In the genomic region with DNA sequence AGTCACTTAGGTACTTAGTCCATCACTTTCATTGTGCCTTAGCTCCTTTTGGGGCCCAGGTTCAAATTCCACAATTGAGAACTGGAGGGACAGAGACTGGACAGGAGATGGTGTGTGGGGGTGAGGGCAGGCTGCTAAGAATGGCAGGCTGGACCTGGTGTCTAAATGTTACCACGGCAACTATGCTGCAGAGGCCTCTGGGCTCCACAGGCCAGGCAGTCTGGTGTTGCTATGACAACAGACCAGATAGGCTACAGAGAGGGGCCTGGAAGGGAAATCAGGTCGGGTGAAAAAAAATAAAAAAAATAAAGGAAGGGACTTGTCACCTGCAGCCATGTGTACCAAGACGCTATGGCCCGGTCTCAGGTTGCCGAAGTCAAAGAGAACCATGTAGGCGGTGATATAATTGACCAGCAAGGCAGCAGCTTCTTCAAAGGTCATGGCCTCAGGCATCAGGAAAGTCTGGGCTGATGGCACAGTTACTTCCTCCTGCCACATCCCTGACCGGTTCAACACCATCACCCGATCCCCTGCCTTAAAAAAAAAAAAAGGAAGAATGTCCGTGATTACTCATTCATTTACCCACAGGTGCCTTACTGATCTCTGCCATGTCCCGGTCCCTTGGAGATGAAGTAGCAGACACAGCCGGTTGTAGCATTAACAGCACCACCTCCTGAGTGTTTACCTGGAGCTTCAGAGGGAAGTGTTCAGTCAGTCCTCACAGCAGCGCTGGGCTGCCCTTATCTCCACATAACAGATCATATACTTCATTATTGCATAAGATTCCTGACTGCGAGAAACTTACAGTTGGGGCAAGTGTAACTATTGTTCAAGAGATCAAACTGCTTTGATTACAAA, we compare ENCODE assay signal across 9 mouse cellular contexts. TPM values are rescaled to one million over a fixed set of nuclear protein-coding genes. Genes with fewer than 3 reads are reported as not detected.
A peak's percentile ranks its signal among the peaks of the same experiment; 100 is the strongest.
DNase-seq lines count a peak whose midpoint lies in the region; ATAC-seq and TF ChIP-seq lines count a peak whose summit lies in the region.
"Had no signal": no experiment of that assay in that cellular context is flagged by ENCODE, and none has a peak within 500 bp of the region (broad histone marks: within the 10 kb centered on the region; RNA-seq: fewer than 3 reads in every experiment).

No protein-coding gene starts in this region.

- no peak overlapping the region for H3K4me3 ChIP-seq in liver, embryonic 12.5 days
- H3K4me3 ChIP-seq in forebrain, embryonic 12.5 days (replicated peaks) = peak overlapping the region; percentile 83
- no peak overlapping the region for H3K4me3 ChIP-seq in liver, embryonic 15.5 days (replicated peaks)
- no peak overlapping the region for H3K4me3 ChIP-seq in small intestine, adult 2 months (ENCODE audit: low read depth, low read length)

- H3K36me3 ChIP-seq in liver, embryonic 12.5 days = peaks cover 45% of the 10 kb centered on the region
- peaks cover 46% of the 10 kb centered on the region for H3K36me3 ChIP-seq in forebrain, embryonic 12.5 days (replicated peaks)
- H3K36me3 ChIP-seq in liver, embryonic 15.5 days (replicated peaks) = peaks cover 31% of the 10 kb centered on the region
- H3K36me3 ChIP-seq in small intestine, adult 2 months (ENCODE audit: control insufficient read depth, insufficient read depth, low read length) = peaks cover 44% of the 10 kb centered on the region

- no peak for TF ChIP-seq CTCF in small intestine, adult 2 months (IDR thresholded peaks at IDR 0.05; ENCODE audit: extremely low read depth, insufficient read length, insufficient replicate concordance, low read depth, low read length)

- no peak for TF ChIP-seq POLR2A in small intestine, adult 2 months (IDR thresholded peaks at IDR 0.05; ENCODE audit: low read depth, low read length)

- DNase-seq in liver = no peak
- no peak for DNase-seq in right cerebral cortex, adult 18-20 months
- DNase-seq in layer of hippocampus, adult 9-10 months (ENCODE audit: low spot score) = no peak

- 28% methylated on average over 13 of the region's 13 CpGs for WGBS in liver, embryonic 12.5 days (ENCODE audit: insufficient replicate concordance)
- 40% methylated on average over 13 of the region's 13 CpGs for WGBS in forebrain, embryonic 12.5 days
- WGBS in liver, embryonic 15.5 days (ENCODE audit: insufficient replicate concordance) = 22% methylated on average over 13 of the region's 13 CpGs
- WGBS in small intestine, adult 2 months = 17% methylated on average over 13 of the region's 13 CpGs

- peaks cover 39% of the 10 kb centered on the region for H3K27me3 ChIP-seq in liver, embryonic 12.5 days (replicated peaks)
- H3K27me3 ChIP-seq in forebrain, embryonic 12.5 days = peaks cover 9% of the 10 kb centered on the region; the same call in 1 of the 2 replicates
- H3K27me3 ChIP-seq in liver, embryonic 15.5 days = peaks cover 48% of the 10 kb centered on the region
- H3K27me3 ChIP-seq in small intestine, adult 2 months (ENCODE audit: control insufficient read depth, insufficient read depth, low read length) = no peaks in the 10 kb centered on the region
- H3K27me3 ChIP-seq: heart, embryonic 15.5 days had no signal

- peaks cover 75% of the 10 kb centered on the region for H3K4me1 ChIP-seq in liver, embryonic 12.5 days
- H3K4me1 ChIP-seq in forebrain, embryonic 12.5 days = peaks cover 54% of the 10 kb centered on the region
- H3K4me1 ChIP-seq in liver, embryonic 15.5 days (replicated peaks) = peaks cover 72% of the 10 kb centered on the region
- peaks cover 15% of the 10 kb centered on the region for H3K4me1 ChIP-seq in small intestine, adult 2 months (ENCODE audit: control insufficient read depth, insufficient read depth, insufficient read length, low read length)

- peak overlapping the region; percentile 99; the same call in 1 of the 2 replicates for H3K4me2 ChIP-seq in liver, embryonic 12.5 days
- peak overlapping the region; percentile 88 for H3K4me2 ChIP-seq in forebrain, embryonic 12.5 days
- peak overlapping the region; percentile 1; the same call in 1 of the 2 replicates for H3K4me2 ChIP-seq in liver, embryonic 15.5 days

- ATAC-seq in liver, embryonic 12.5 days = no peak
- ATAC-seq in forebrain, embryonic 12.5 days (ENCODE audit: low FRiP score) = peak; percentile 61; the same call in 1 of the 2 replicates
- ATAC-seq in liver, embryonic 15.5 days (ENCODE audit: insufficient read depth) = no peak
- no peak for ATAC-seq in erythroid progenitor cell, adult 5-6 weeks (replicated peaks; ENCODE audit: low FRiP score, poor library complexity, severe bottlenecking)

- H3K9ac ChIP-seq in liver, embryonic 12.5 days = no peak overlapping the region
- H3K9ac ChIP-seq in forebrain, embryonic 12.5 days = peak overlapping the region; percentile 25; the same call in 1 of the 2 replicates
- no peak overlapping the region for H3K9ac ChIP-seq in liver, embryonic 15.5 days
- H3K9ac ChIP-seq: heart, embryonic 15.5 days had no signal

- H3K9me3 ChIP-seq in liver, embryonic 12.5 days (replicated peaks) = no peaks in the 10 kb centered on the region
- H3K9me3 ChIP-seq in forebrain, embryonic 12.5 days = no peaks in the 10 kb centered on the region
- no peaks in the 10 kb centered on the region for H3K9me3 ChIP-seq in liver, embryonic 15.5 days (replicated peaks)
- H3K9me3 ChIP-seq: heart, embryonic 15.5 days had no signal

- no peak overlapping the region for H3K27ac ChIP-seq in liver, embryonic 12.5 days
- peak overlapping the region; percentile 36; the same call in 1 of the 2 replicates for H3K27ac ChIP-seq in forebrain, embryonic 12.5 days
- H3K27ac ChIP-seq in liver, embryonic 15.5 days (replicated peaks) = no peak overlapping the region
- peak overlapping the region; percentile 91; the same call in 1 of the 2 replicates for H3K27ac ChIP-seq in small intestine, adult 2 months (ENCODE audit: insufficient read depth, low read depth, low read length)
- H3K27ac ChIP-seq: heart, embryonic 15.5 days had no signal

RNA-seq across cellular contexts. Expression of gene Rnd2, which starts 2.0 kb away (rescaled TPM):
- 3.6 and 3.9 TPM in 2 replicates for polyA plus RNA-seq in liver, embryonic 12.5 days (2016; fragmentation: Nextera tagmentation; extraction: Ambion mirVana)
- 101 and 105 TPM in 2 replicates for polyA plus RNA-seq in forebrain, embryonic 12.5 days (2016; fragmentation: Nextera tagmentation; extraction: Ambion mirVana)
- polyA plus RNA-seq in liver, embryonic 15.5 days (2015; fragmentation: Nextera tagmentation; extraction: Ambion mirVana) = 2.0 and 2.1 TPM in 2 replicates
- 18.5 and 28.1 TPM in 2 replicates for polyA plus RNA-seq in small intestine, adult 2 months (2012; rRNA removed)
- total RNA-seq in erythroid progenitor cell, adult 5-6 weeks (2015; ENCODE audit: low replicate concordance) = not detected in 2 replicates
- not detected in 2 replicates for total RNA-seq in erythroid progenitor cell, adult 5-6 weeks (2017; ENCODE audit: low replicate concordance)

RNA-seq across cellular contexts. Expression of gene Vat1, which starts 3.2 kb away (rescaled TPM):
- 11.8 and 12.2 TPM in 2 replicates for polyA plus RNA-seq in liver, embryonic 12.5 days (2016; fragmentation: Nextera tagmentation; extraction: Ambion mirVana)
- 62.9 and 65.4 TPM in 2 replicates for polyA plus RNA-seq in forebrain, embryonic 12.5 days (2016; fragmentation: Nextera tagmentation; extraction: Ambion mirVana)
- 10.0 and 10.8 TPM in 2 replicates for polyA plus RNA-seq in liver, embryonic 15.5 days (2015; fragmentation: Nextera tagmentation; extraction: Ambion mirVana)
- polyA plus RNA-seq in small intestine, adult 2 months (2012; rRNA removed) = 92.5 and 272 TPM in 2 replicates
- 9.0 and 13.4 TPM in 2 replicates for total RNA-seq in erythroid progenitor cell, adult 5-6 weeks (2015; ENCODE audit: low replicate concordance)
- 4.7 and 6.1 TPM in 2 replicates for total RNA-seq in erythroid progenitor cell, adult 5-6 weeks (2017; ENCODE audit: low replicate concordance)

RNA-seq across cellular contexts. Expression of gene Ifi35, which starts 14.6 kb away (rescaled TPM):
- polyA plus RNA-seq in liver, embryonic 12.5 days (2016; fragmentation: Nextera tagmentation; extraction: Ambion mirVana) = 35.8 and 37.1 TPM in 2 replicates
- 2.2 TPM in 2 replicates for polyA plus RNA-seq in forebrain, embryonic 12.5 days (2016; fragmentation: Nextera tagmentation; extraction: Ambion mirVana)
- 29.6 and 30.4 TPM in 2 replicates for polyA plus RNA-seq in liver, embryonic 15.5 days (2015; fragmentation: Nextera tagmentation; extraction: Ambion mirVana)
- polyA plus RNA-seq in small intestine, adult 2 months (2012; rRNA removed) = 44.3 and 123 TPM in 2 replicates
- total RNA-seq in erythroid progenitor cell, adult 5-6 weeks (2015; ENCODE audit: low replicate concordance) = 39.8 and 73.2 TPM in 2 replicates
- total RNA-seq in erythroid progenitor cell, adult 5-6 weeks (2017; ENCODE audit: low replicate concordance) = 43.6 and 47.4 TPM in 2 replicates

RNA-seq across cellular contexts. Expression of gene Rpl27, which starts 20.7 kb away (rescaled TPM):
- polyA plus RNA-seq in liver, embryonic 12.5 days (2016; fragmentation: Nextera tagmentation; extraction: Ambion mirVana) = 378 and 390 TPM in 2 replicates
- polyA plus RNA-seq in forebrain, embryonic 12.5 days (2016; fragmentation: Nextera tagmentation; extraction: Ambion mirVana) = 354 and 378 TPM in 2 replicates
- polyA plus RNA-seq in liver, embryonic 15.5 days (2015; fragmentation: Nextera tagmentation; extraction: Ambion mirVana) = 149 and 195 TPM in 2 replicates
- 178 and 244 TPM in 2 replicates for polyA plus RNA-seq in small intestine, adult 2 months (2012; rRNA removed)
- 179 and 183 TPM in 2 replicates for total RNA-seq in erythroid progenitor cell, adult 5-6 weeks (2015; ENCODE audit: low replicate concordance)
- total RNA-seq in erythroid progenitor cell, adult 5-6 weeks (2017; ENCODE audit: low replicate concordance) = 266 and 615 TPM in 2 replicates

RNA-seq across cellular contexts. Expression of gene Ptges3l, which starts 37.7 kb away (rescaled TPM):
- 1.3 and 2.1 TPM in 2 replicates for polyA plus RNA-seq in liver, embryonic 12.5 days (2016; fragmentation: Nextera tagmentation; extraction: Ambion mirVana)
- 2.1 and 2.5 TPM in 2 replicates for polyA plus RNA-seq in forebrain, embryonic 12.5 days (2016; fragmentation: Nextera tagmentation; extraction: Ambion mirVana)
- 1.3 and 1.4 TPM in 2 replicates for polyA plus RNA-seq in liver, embryonic 15.5 days (2015; fragmentation: Nextera tagmentation; extraction: Ambion mirVana)
- polyA plus RNA-seq in small intestine, adult 2 months (2012; rRNA removed) = 0.51 and 0.89 TPM in 2 replicates
- total RNA-seq in erythroid progenitor cell, adult 5-6 weeks (2015; ENCODE audit: low replicate concordance) = not detected in 2 replicates
- total RNA-seq in erythroid progenitor cell, adult 5-6 weeks (2017; ENCODE audit: low replicate concordance) = not detected in 2 replicates

Comparison
In these comparisons a context has a peak if more than half of its experiments do, and no peak if none do; other contexts are left out.
1. H3K27ac ChIP-seq: peak in forebrain, embryonic 12.5 days (single experiment) and small intestine, adult 2 months (single experiment); none in liver, embryonic 12.5 days (single experiment) and liver, embryonic 15.5 days (single experiment).
2. H3K4me2 ChIP-seq: peak in every context shown above with its lines; median percentile 99 in liver, embryonic 12.5 days; 88 in forebrain, embryonic 12.5 days; 1 in liver, embryonic 15.5 days.